8 mouse cellular contexts compared by ENCODE assay signal in the genomic region with DNA sequence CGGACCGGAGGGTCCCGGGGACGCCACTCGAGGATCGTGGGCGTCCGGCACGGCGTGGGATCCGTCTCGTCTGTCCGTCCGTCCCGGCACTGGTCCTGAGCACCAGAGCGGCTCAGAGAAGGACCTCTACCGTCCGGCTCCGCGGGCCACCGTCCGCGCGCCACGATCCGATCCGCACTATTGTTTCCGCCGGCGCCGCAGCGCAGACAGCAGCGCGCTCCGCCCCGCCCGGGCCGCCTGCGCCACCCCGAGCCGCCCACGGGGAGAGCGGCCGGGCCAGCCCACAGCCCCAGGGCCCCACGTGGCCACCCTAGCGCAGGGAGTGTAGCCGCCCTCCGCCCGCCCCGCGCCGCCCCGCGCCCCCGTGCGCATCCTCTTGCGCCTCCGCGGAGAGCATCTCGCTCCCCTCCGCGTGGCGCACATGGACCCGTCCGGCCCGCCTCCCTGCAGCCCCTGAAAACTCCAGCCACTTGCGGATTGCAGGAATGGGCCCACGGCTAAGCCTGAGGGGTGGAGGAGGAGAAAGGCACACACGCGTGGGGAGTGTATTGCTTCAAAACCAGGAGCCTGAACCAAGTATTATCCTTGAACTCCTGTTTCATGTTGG. TPM values are rescaled to one million over a fixed set of nuclear protein-coding genes. Genes with fewer than 3 reads are reported as not detected.
DNase-seq lines count a peak whose midpoint lies in the region; ATAC-seq and TF ChIP-seq lines count a peak whose summit lies in the region.

A gene (minus strand): TSS at position 231 of the 607 bp plus-strand sequence.

- intact Hi-C loops in heart, adult 2 months (cut with DNase I): loop anchor here (5.0 kb wide), 2 partner anchors 61 to 199 kb away; a partner anchor contains a TSS

- peak within 1 kb of the TSS; percentile 89 for H3K9ac ChIP-seq in embryonic facial prominence, embryonic 11.5 days (replicated peaks; ENCODE audit: low read length)
- H3K9ac ChIP-seq in heart, adult 2 months (ENCODE audit: low read depth, low read length): peak within 1 kb of the TSS; percentile 87
- H3K9ac ChIP-seq in limb, embryonic 14.5 days (ENCODE audit: low read depth, low read length, severe bottlenecking): peak within 1 kb of the TSS; percentile 77
- peak within 1 kb of the TSS; percentile 83 for H3K9ac ChIP-seq in midbrain, embryonic 16.5 days (ENCODE audit: low read depth, low read length)

- peak within 1 kb of the TSS; percentile 86 for H3K27ac ChIP-seq in embryonic facial prominence, embryonic 11.5 days (replicated peaks; ENCODE audit: low read depth, low read length)
- peak within 1 kb of the TSS; percentile 87 for H3K27ac ChIP-seq in heart, adult 2 months
- H3K27ac ChIP-seq in limb, embryonic 14.5 days (replicated peaks; ENCODE audit: low read depth, low read length): peak within 1 kb of the TSS; percentile 92
- peak within 1 kb of the TSS; percentile 66 for H3K27ac ChIP-seq in midbrain, embryonic 16.5 days (ENCODE audit: low read length)
- H3K27ac ChIP-seq in spleen, adult 2 months (ENCODE audit: insufficient read depth, low read length): peak within 1 kb of the TSS; percentile 90

- peak within 1 kb of the TSS; percentile 37 for H3K4me2 ChIP-seq in embryonic facial prominence, embryonic 11.5 days (ENCODE audit: low read depth, low read length)
- H3K4me2 ChIP-seq in limb, embryonic 14.5 days (replicated peaks; ENCODE audit: low read depth, low read length, severe bottlenecking): peak within 1 kb of the TSS; percentile 55
- H3K4me2 ChIP-seq in midbrain, embryonic 16.5 days (ENCODE audit: low read length): peak within 1 kb of the TSS; percentile 79

- peak; percentile 10; the same call in 1 of the 2 replicates for TF ChIP-seq CTCF in heart, adult 2 months (IDR thresholded peaks at IDR 0.05)
- TF ChIP-seq CTCF in spleen, adult 2 months (IDR thresholded peaks at IDR 0.05; ENCODE audit: extremely low read depth, insufficient read depth, insufficient read length, insufficient replicate concordance): no peak

- TF ChIP-seq POLR2A in heart, adult 2 months (IDR thresholded peaks at IDR 0.05; ENCODE audit: insufficient read depth, low read depth, low read length): peak; percentile 65
- TF ChIP-seq POLR2A in limb, embryonic 14.5 days (IDR thresholded peaks at IDR 0.05; ENCODE audit: borderline replicate concordance, extremely low read depth, insufficient read depth, insufficient read length): peak; percentile 74; the same call in 1 of the 2 replicates
- TF ChIP-seq POLR2A in spleen, adult 2 months (IDR thresholded peaks at IDR 0.05; ENCODE audit: low read depth, low read length): peak; percentile 59

- no peaks in the 10 kb centered on the region; the same call in 1 of the 2 replicates for H3K4me1 ChIP-seq in embryonic facial prominence, embryonic 11.5 days (ENCODE audit: control insufficient read depth, insufficient read depth, low read length)
- H3K4me1 ChIP-seq in heart, adult 2 months (ENCODE audit: control insufficient read depth, insufficient read depth, low read length): no peaks in the 10 kb centered on the region; the same call in 1 of the 2 replicates
- H3K4me1 ChIP-seq in limb, embryonic 14.5 days (ENCODE audit: control insufficient read depth, insufficient read depth, low read length): peaks cover 16% of the 10 kb centered on the region
- peaks cover 15% of the 10 kb centered on the region for H3K4me1 ChIP-seq in midbrain, embryonic 16.5 days (ENCODE audit: control insufficient read depth, insufficient read depth, low read length)
- peaks cover 2% of the 10 kb centered on the region; the same call in 1 of the 2 replicates for H3K4me1 ChIP-seq in spleen, adult 2 months (ENCODE audit: control insufficient read depth, insufficient read depth, insufficient read length)

- H3K27me3 ChIP-seq in embryonic facial prominence, embryonic 11.5 days (ENCODE audit: control insufficient read depth, insufficient read depth, low read length): no peaks in the 10 kb centered on the region
- H3K27me3 ChIP-seq in heart, adult 2 months (ENCODE audit: control insufficient read depth, insufficient read depth, low read length): no peaks in the 10 kb centered on the region
- H3K27me3 ChIP-seq in limb, embryonic 14.5 days (ENCODE audit: control insufficient read depth, insufficient read depth, low read length): no peaks in the 10 kb centered on the region
- no peaks in the 10 kb centered on the region for H3K27me3 ChIP-seq in midbrain, embryonic 16.5 days (ENCODE audit: control insufficient read depth, insufficient read depth, low read depth, low read length)
- H3K27me3 ChIP-seq in spleen, adult 2 months (ENCODE audit: control insufficient read depth, insufficient read depth, low read length): no peaks in the 10 kb centered on the region

- no peaks in the 10 kb centered on the region for H3K9me3 ChIP-seq in embryonic facial prominence, embryonic 11.5 days (replicated peaks; ENCODE audit: control insufficient read depth, low read length)
- no peaks in the 10 kb centered on the region for H3K9me3 ChIP-seq in limb, embryonic 14.5 days (ENCODE audit: control insufficient read depth, low read length)
- H3K9me3 ChIP-seq in midbrain, embryonic 16.5 days (replicated peaks; ENCODE audit: control insufficient read depth, low read length, poor library complexity, severe bottlenecking): no peaks in the 10 kb centered on the region

- TF ChIP-seq EP300 in heart, adult 2 months (IDR thresholded peaks at IDR 0.05; ENCODE audit: insufficient read depth, low read depth, low read length): no peak

- WGBS in embryonic facial prominence, embryonic 11.5 days: under 1% methylated on average over 48 of the region's 70 CpGs
- under 1% methylated on average over 70 of the region's 70 CpGs for WGBS in heart, adult 2 months
- under 1% methylated on average over 47 of the region's 70 CpGs for WGBS in limb, embryonic 14.5 days
- WGBS in midbrain, embryonic 16.5 days: under 1% methylated on average over 58 of the region's 70 CpGs
- 1% methylated on average over 70 of the region's 70 CpGs for WGBS in spleen, adult 2 months

- DNase-seq in 3134 (ENCODE audit: extremely low read depth, insufficient read length, low spot score): peak; percentile 89
- DNase-seq in adrenal gland, postnatal 14 days: peak; percentile 95
- DNase-seq in embryonic facial prominence, embryonic 11.5 days (ENCODE audit: low spot score): peak; percentile 89
- peak; percentile 92 to 95 for DNase-seq in heart, adult 2 months
- DNase-seq in kidney, adult 8-10 months: peak; percentile 62 to 65
- peak; percentile 90 for DNase-seq in limb, embryonic 14.5 days (ENCODE audit: low spot score)
- DNase-seq in spleen, adult 2 months (ENCODE audit: low read depth in 1 of 2, low spot score in 2 of 2): peak; percentile 69 to 88

- peak; percentile 99 for ATAC-seq in embryonic facial prominence, embryonic 11.5 days (replicated peaks; ENCODE audit: insufficient number of reproducible peaks, low FRiP score, low TSS enrichment, low read depth)
- peak; percentile 95 for ATAC-seq in limb, embryonic 14.5 days (ENCODE audit: low FRiP score, low read depth)
- peak; percentile 98 for ATAC-seq in midbrain, embryonic 16.5 days

- H3K79me2 ChIP-seq in heart, adult 2 months (replicated peaks; ENCODE audit: control insufficient read depth, insufficient read depth, low read length): no peaks in the 10 kb centered on the region

- no peaks in the 10 kb centered on the region for H3K36me3 ChIP-seq in embryonic facial prominence, embryonic 11.5 days (replicated peaks; ENCODE audit: control insufficient read depth, insufficient read depth, low read depth, low read length)
- H3K36me3 ChIP-seq in heart, adult 2 months (ENCODE audit: control insufficient read depth, insufficient read depth, low read length): peaks cover 4% of the 10 kb centered on the region; the same call in 1 of the 2 replicates
- H3K36me3 ChIP-seq in limb, embryonic 14.5 days (ENCODE audit: control insufficient read depth, insufficient read depth, low read length): no peaks in the 10 kb centered on the region
- no peaks in the 10 kb centered on the region for H3K36me3 ChIP-seq in midbrain, embryonic 16.5 days (ENCODE audit: control insufficient read depth, insufficient read depth, low read length)
- H3K36me3 ChIP-seq in spleen, adult 2 months (ENCODE audit: control insufficient read depth, insufficient read depth, low read length): 0 out of 2 replicates have a peak, but pooled peaks cover 4% of the 10 kb centered on the region

- peak within 1 kb of the TSS; percentile 78 for H3K4me3 ChIP-seq in embryonic facial prominence, embryonic 11.5 days (ENCODE audit: low read depth, low read length)
- peak within 1 kb of the TSS; percentile 64 for H3K4me3 ChIP-seq in heart, adult 2 months
- peak within 1 kb of the TSS; percentile 79 for H3K4me3 ChIP-seq in limb, embryonic 14.5 days (replicated peaks; ENCODE audit: low read length)
- H3K4me3 ChIP-seq in midbrain, embryonic 16.5 days (ENCODE audit: low read depth, low read length): peak within 1 kb of the TSS; percentile 79
- peak within 1 kb of the TSS; percentile 97 for H3K4me3 ChIP-seq in spleen, adult 2 months (ENCODE audit: extremely low read depth, insufficient read depth, insufficient read length)

RNA-seq across cellular contexts. Expression of the gene that starts here (rescaled TPM):
- 27.0 and 39.0 TPM in 2 replicates for total RNA-seq in adrenal gland, postnatal 14 days (2021)
- polyA plus RNA-seq in embryonic facial prominence, embryonic 11.5 days (2014; fragmentation: Nextera tagmentation; extraction: Ambion mirVana): 19.3 and 21.2 TPM in 2 replicates
- total RNA-seq in heart, adult 2 months (2021): 1 to 10 TPM; 3.5 to 4.5 TPM
- polyA plus RNA-seq in heart, adult 2 months (2012; rRNA removed): 1.3 and 2.1 TPM in 2 replicates
- polyA plus RNA-seq in limb, embryonic 14.5 days (2012; rRNA removed): 9.4 and 10.9 TPM in 2 replicates
- polyA plus RNA-seq in limb, embryonic 14.5 days (2014; fragmentation: Nextera tagmentation; extraction: Ambion mirVana): 17.8 and 21.7 TPM in 2 replicates
- polyA plus RNA-seq in midbrain, embryonic 16.5 days (2015; fragmentation: Nextera tagmentation; extraction: Ambion mirVana): 6.5 and 8.4 TPM in 2 replicates
- 6.4 and 9.4 TPM in 2 replicates for polyA plus RNA-seq in spleen, adult 2 months (2012; rRNA removed)

Comparison
In these comparisons a context has a peak if more than half of its experiments do, and no peak if none do; other contexts are left out.
1. Peak in every context shown above with its lines: DNase-seq, ATAC-seq, H3K4me3 ChIP-seq and H3K27ac ChIP-seq.